8 mouse cellular contexts compared by ENCODE assay signal in the genomic region with DNA sequence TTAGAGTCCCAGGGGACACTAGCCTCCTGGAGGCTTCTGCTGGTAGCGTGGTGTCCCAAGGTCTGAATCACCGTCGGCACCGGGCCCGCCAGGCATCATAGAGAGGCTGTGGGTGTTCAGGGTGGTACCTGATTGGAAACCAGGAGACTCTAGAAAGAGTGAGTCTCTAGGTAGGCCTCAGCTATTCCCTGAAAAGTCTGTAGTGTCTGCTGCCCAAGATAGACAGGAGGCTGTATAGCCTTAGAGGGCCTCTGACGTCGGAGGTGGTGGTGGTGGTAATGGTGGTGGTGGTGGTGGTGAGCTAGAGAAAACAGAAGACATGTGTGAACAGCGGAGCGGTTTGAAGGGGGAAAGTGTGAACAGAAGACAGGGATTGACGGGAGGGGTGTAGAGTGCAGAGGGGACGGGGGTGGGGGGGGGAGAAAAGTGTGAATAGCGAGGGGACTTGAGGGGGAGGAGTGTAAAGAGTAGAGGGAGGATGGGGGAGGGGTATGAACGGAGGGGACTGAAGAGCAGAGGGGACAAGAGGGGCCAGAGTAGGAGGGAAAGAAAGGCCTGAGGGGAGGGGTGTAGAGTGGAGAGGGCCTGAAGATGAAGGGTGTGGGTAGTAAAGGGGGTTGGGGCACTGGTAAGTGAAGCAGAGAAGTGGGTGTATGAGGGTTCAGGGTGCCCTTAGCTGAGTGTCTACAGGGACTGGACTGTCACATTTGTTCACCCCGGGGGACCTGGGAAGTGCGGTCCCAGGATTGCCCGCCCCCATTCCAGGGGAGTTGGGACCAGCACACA.
A peak's percentile ranks its signal among the peaks of the same experiment; 100 is the strongest.
DNase-seq lines count a peak whose midpoint lies in the region; ATAC-seq and TF ChIP-seq lines count a peak whose summit lies in the region.

No protein-coding gene starts in this region.

- peak overlapping the region; percentile 75 for H3K9ac ChIP-seq in forebrain, embryonic 16.5 days (replicated peaks; ENCODE audit: low read depth, low read length)
- H3K9ac ChIP-seq in liver, postnatal 0 days (replicated peaks): no peak overlapping the region

- TF ChIP-seq CTCF in E14TG2a.4 (conservative IDR thresholded peaks at IDR 0.05; ENCODE audit: low read length): no peak
- no peak for TF ChIP-seq CTCF in liver, postnatal 0 days (IDR thresholded peaks at IDR 0.05; ENCODE audit: low read depth)

- no peak for TF ChIP-seq EP300 in liver, postnatal 0 days (IDR thresholded peaks at IDR 0.05; ENCODE audit: low read depth)

- peak; percentile 75 for DNase-seq in heart, adult 11 months
- no peak for DNase-seq in heart, postnatal 4 days
- no peak for DNase-seq in liver, postnatal 0 days
- DNase-seq in thymus, postnatal 14 days: no peak
- DNase-seq in urinary bladder, postnatal 36 days (ENCODE audit: low spot score in 2 of 2): no peak
- DNase-seq in embryo, embryonic 10.5 days (ENCODE audit: low spot score): no peak

- peaks cover 72% of the 10 kb centered on the region for H3K27me3 ChIP-seq in E14TG2a.4 (ENCODE audit: insufficient read depth, low read length)
- H3K27me3 ChIP-seq in forebrain, embryonic 16.5 days (replicated peaks; ENCODE audit: control insufficient read depth, insufficient read depth, low read length): peaks cover 12% of the 10 kb centered on the region; the same call in 1 of the 2 replicates
- peaks cover 46% of the 10 kb centered on the region for H3K27me3 ChIP-seq in liver, postnatal 0 days (ENCODE audit: insufficient read depth, low read length)

- peak overlapping the region; percentile 76 for H3K4me3 ChIP-seq in E14TG2a.4 (replicated peaks; ENCODE audit: low read length)
- H3K4me3 ChIP-seq in forebrain, embryonic 16.5 days (replicated peaks; ENCODE audit: low read length): peak overlapping the region; percentile 58
- H3K4me3 ChIP-seq in liver, postnatal 0 days (ENCODE audit: low read depth, low read length): peak overlapping the region; percentile 32; the same call in 1 of the 2 replicates

- H3K4me2 ChIP-seq in forebrain, embryonic 16.5 days (ENCODE audit: low read length): peak overlapping the region; percentile 89
- no peak overlapping the region for H3K4me2 ChIP-seq in liver, postnatal 0 days (ENCODE audit: low read depth, low read length)

- ATAC-seq in forebrain, embryonic 16.5 days: no peak
- ATAC-seq in liver, postnatal 0 days: no peak

- WGBS in forebrain, embryonic 16.5 days: 23% methylated on average over 16 of the region's 16 CpGs
- WGBS in liver, postnatal 0 days (ENCODE audit: insufficient replicate concordance): 24% methylated on average over 16 of the region's 16 CpGs

- peaks cover 16% of the 10 kb centered on the region for H3K4me1 ChIP-seq in E14TG2a.4 (replicated peaks; ENCODE audit: low read depth, low read length)
- H3K4me1 ChIP-seq in forebrain, embryonic 16.5 days (replicated peaks; ENCODE audit: control insufficient read depth, insufficient read depth, low read length): peaks cover 37% of the 10 kb centered on the region
- peaks cover 6% of the 10 kb centered on the region for H3K4me1 ChIP-seq in liver, postnatal 0 days (ENCODE audit: insufficient read depth)

- peaks cover 8% of the 10 kb centered on the region for H3K9me3 ChIP-seq in E14TG2a.4 (ENCODE audit: low read length)
- no peaks in the 10 kb centered on the region for H3K9me3 ChIP-seq in forebrain, embryonic 16.5 days (ENCODE audit: control insufficient read depth, low read length)
- no peaks in the 10 kb centered on the region for H3K9me3 ChIP-seq in liver, postnatal 0 days (ENCODE audit: low read length)

- H3K27ac ChIP-seq in forebrain, embryonic 16.5 days (ENCODE audit: low read length): peak overlapping the region; percentile 92
- H3K27ac ChIP-seq in liver, postnatal 0 days (ENCODE audit: low read depth): no peak overlapping the region

- no peaks in the 10 kb centered on the region for H3K36me3 ChIP-seq in E14TG2a.4 (ENCODE audit: insufficient read depth, low read length)
- no peaks in the 10 kb centered on the region for H3K36me3 ChIP-seq in forebrain, embryonic 16.5 days (ENCODE audit: control insufficient read depth, insufficient read depth)
- H3K36me3 ChIP-seq in liver, postnatal 0 days (replicated peaks; ENCODE audit: insufficient read depth, low read length): no peaks in the 10 kb centered on the region
